Mouse (Mus musculus): ENCODE data around the gene Pex6. TPM values are rescaled to one million over a fixed set of nuclear protein-coding genes. Genes with fewer than 3 reads are reported as not detected.

Gene Pex6
- total and polyA plus RNA-seq, 3 experiments, result 13.7 to 31.8 (median 26.5) TPM

- TF ChIP-seq RCOR1 (conservative IDR thresholded peaks at IDR 0.05; ENCODE audit: low read depth, low read length) (0 out of 2 replicates have a peak, but pooled peaks have one; percentile 29), MXI1 (IDR thresholded peaks at IDR 0.05; ENCODE audit: low read depth, low read length) (peak; percentile 96), JUN (IDR thresholded peaks at IDR 0.05; ENCODE audit: insufficient read depth, low read depth, low read length) (no peak), POLR2A (IDR thresholded peaks at IDR 0.05; ENCODE audit: low read depth, low read length) (peak; percentile 92), GABPA (IDR thresholded peaks at IDR 0.05; ENCODE audit: insufficient replicate concordance, low read depth, low read length) (no peak), CHD2 (IDR thresholded peaks at IDR 0.05; ENCODE audit: low read length) (peak; percentile 67), NRF1 (IDR thresholded peaks at IDR 0.05; ENCODE audit: low read depth, low read length) (peak; percentile 44), MAX (IDR thresholded peaks at IDR 0.05; ENCODE audit: low read length) (peak; percentile 88), CHD1 (IDR thresholded peaks at IDR 0.05; ENCODE audit: low read depth, low read length) (peak; percentile 95; the same call in 1 of the 2 replicates), MYC (IDR thresholded peaks at IDR 0.05; ENCODE audit: low read depth, low read length) (peak; percentile 94), ZNF384 (IDR thresholded peaks at IDR 0.05; ENCODE audit: low read depth, low read length) (no peak; the same call in 1 of the 2 replicates), ZKSCAN1 (IDR thresholded peaks at IDR 0.05; ENCODE audit: borderline replicate concordance, low read depth, low read length) (no peak), USF2 (conservative IDR thresholded peaks at IDR 0.05; ENCODE audit: low read depth, low read length) (no peak; the same call in 1 of the 2 replicates), HCFC1 (IDR thresholded peaks at IDR 0.05; ENCODE audit: low read depth, low read length) (peak; percentile 83), KAT2A (IDR thresholded peaks at IDR 0.05; ENCODE audit: insufficient replicate concordance, low read length) (peak; percentile 77; the same call in 1 of the 2 replicates), IRF4 (IDR thresholded peaks at IDR 0.05; ENCODE audit: low read depth, low read length) (peak; percentile 26; the same call in 1 of the 2 replicates), ELF1 (IDR thresholded peaks at IDR 0.05; ENCODE audit: low read depth, low read length) (peak; percentile 88), UBTF (IDR thresholded peaks at IDR 0.05; ENCODE audit: low read depth, low read length) (peak; percentile 56; the same call in 1 of the 2 replicates), EP300 (IDR thresholded peaks at IDR 0.05; ENCODE audit: low read length) (no peak; the same call in 1 of the 2 replicates)
These were observed 61.4 kb downstream of the Pex6 start, which contains the start of gene 2310039H08Rik (continued) for GRCm38 (mm10) chr17:46772404-46773277.

- peak overlapping the region; percentile 61 for H3K9ac ChIP-seq (ENCODE audit: insufficient read depth, low read depth)
- no peaks in the 10 kb centered on the region for H3K27me3 ChIP-seq (replicated peaks)
- H3K4me1 ChIP-seq (ENCODE audit: control insufficient read depth in 1 of 2, insufficient read depth in 2 of 2), result peaks cover 3 to 22% of the 10 kb centered on the region in 2 experiments; a peak in 3 of 4 replicates
- dilution Hi-C loops (cut with MboI; ENCODE audit: extremely low pct_ligation_motif_present, extremely low pct_unique_long_range_greater_than_20kb, low sequenced_read_pairs) (no loop called here), in situ Hi-C loops (cut with MboI; ENCODE audit: low pct_ligation_motif_present, low pct_unique_long_range_greater_than_20kb, low sequenced_read_pairs) (loop anchor here (5.0 kb wide), 2 partner anchors 36 to 121 kb away; partner anchors contain the start of gene Cul7)
- peak overlapping the region; percentile 87 for H3K4me2 ChIP-seq (ENCODE audit: insufficient read depth, low read depth, poor library complexity, severe bottlenecking)
- peak overlapping the region; percentile 62 to 88 (median 86) for H3K4me3 ChIP-seq (replicated peaks in 1 of 3; ENCODE audit: low read depth in 2 of 3, low read length in 2 of 3, poor library complexity in 1 of 3)
- peak; percentile 65 for DNase-seq (ENCODE audit: extremely low read depth)
- peaks cover 4% of the 10 kb centered on the region for H3K79me2 ChIP-seq (replicated peaks; ENCODE audit: control insufficient read depth, extremely low read depth, insufficient read depth, poor library complexity, severe bottlenecking)
- H3K9me3 ChIP-seq (replicated peaks; ENCODE audit: low read length), result no peaks in the 10 kb centered on the region
- H3K36me3 ChIP-seq (replicated peaks in 1 of 2; ENCODE audit: control insufficient read depth in 1 of 2, insufficient read depth in 1 of 2, low read length in 1 of 2), result peaks cover 36 to 40% of the 10 kb centered on the region in 2 experiments
- TF ChIP-seq CHD2 (IDR thresholded peaks at IDR 0.05; ENCODE audit: low read length) (peak; percentile 68), NRF1 (IDR thresholded peaks at IDR 0.05; ENCODE audit: low read depth, low read length) (no peak), POLR2A (IDR thresholded peaks at IDR 0.05; ENCODE audit: low read depth, low read length) (peak; percentile 54), ELF1 (IDR thresholded peaks at IDR 0.05; ENCODE audit: low read depth, low read length) (peak; percentile 39; the same call in 1 of the 2 replicates), BHLHE40 (IDR thresholded peaks at IDR 0.05; ENCODE audit: low read depth, low read length) (no peak), RAD21 (IDR thresholded peaks at IDR 0.05; ENCODE audit: low read depth, low read length) (peak; percentile 30), ZMIZ1 (IDR thresholded peaks at IDR 0.05; ENCODE audit: low read depth, low read length) (peak; percentile 83), POLR2AphosphoS2 (IDR thresholded peaks at IDR 0.05; ENCODE audit: low read depth, low read length) (peak; percentile 97), SMC3 (IDR thresholded peaks at IDR 0.05; ENCODE audit: low read depth, low read length) (peak; percentile 33), CHD1 (IDR thresholded peaks at IDR 0.05; ENCODE audit: low read depth, low read length) (no peak), MAZ (IDR thresholded peaks at IDR 0.05; ENCODE audit: low read depth, low read length) (peak; percentile 83), CTCF (conservative IDR thresholded peaks at IDR 0.05 in 1 of 2, IDR thresholded peaks at IDR 0.05 in 1 of 2; ENCODE audit: low read depth in 2 of 2, low read length in 2 of 2) (peak; percentile 23 to 61; a peak in 3 of 4 replicates), KAT2A (IDR thresholded peaks at IDR 0.05; ENCODE audit: insufficient replicate concordance, low read length) (no peak), MAX (IDR thresholded peaks at IDR 0.05; ENCODE audit: low read length) (no peak)
- H3K27ac ChIP-seq (ENCODE audit: insufficient read depth, low read depth), result peak overlapping the region; percentile 85
These were observed 62.2 kb downstream of the Pex6 start for GRCm38 (mm10) chr17:46773278-46774130.

All from CH12.LX (cell line).